Mouse (Mus musculus): ENCODE measurements at regions not wholly inside any gene's neighbourhood (a gene's known extent, or its start where the extent isn't known, plus 50 kb on each side); places are given as distances from the start of the nearest gene placed in this dataset.

GRCm38 (mm10) chr10:24984801-24985200, 57.5 kb upstream of the Arg1 start:
- DNase-seq (ENCODE audit: low read depth, low spot score), result no peak
- TF ChIP-seq E2F4 (IDR thresholded peaks at IDR 0.05; ENCODE audit: borderline replicate concordance, low read depth, low read length) (no peak), TAL1 (IDR thresholded peaks at IDR 0.05; ENCODE audit: low read length) (no peak), USF2 (IDR thresholded peaks at IDR 0.05; ENCODE audit: borderline replicate concordance in 1 of 2, insufficient read depth in 1 of 2, low read depth in 1 of 2, low read length in 2 of 2) (no peak), USF1 (IDR thresholded peaks at IDR 0.05; ENCODE audit: low read depth, low read length) (no peak), MXI1 (IDR thresholded peaks at IDR 0.05; ENCODE audit: low read depth, low read length) (no peak), ELF1 (IDR thresholded peaks at IDR 0.05; ENCODE audit: low read depth, low read length) (no peak), MAFK (IDR thresholded peaks at IDR 0.05; ENCODE audit: borderline replicate concordance, low read depth, low read length) (no peak), ZNF384 (IDR thresholded peaks at IDR 0.05; ENCODE audit: low read depth, low read length) (no peak), EP300 (IDR thresholded peaks at IDR 0.05; ENCODE audit: low read depth in 1 of 2, low read length in 2 of 2) (no peak), JUND (IDR thresholded peaks at IDR 0.05; ENCODE audit: low read depth, low read length) (no peak), BHLHE40 (IDR thresholded peaks at IDR 0.05; ENCODE audit: borderline replicate concordance, low read depth, low read length) (no peak), MYB (IDR thresholded peaks at IDR 0.05; ENCODE audit: low read depth, low read length) (no peak), UBTF (IDR thresholded peaks at IDR 0.05; ENCODE audit: borderline replicate concordance, insufficient read depth, low read depth, low read length) (no peak), MAZ (IDR thresholded peaks at IDR 0.05; ENCODE audit: low read depth, low read length) (no peak), POLR2A (IDR thresholded peaks at IDR 0.05; ENCODE audit: control insufficient read depth in 1 of 2, insufficient read depth in 1 of 2, low read depth in 1 of 2, low read length in 2 of 2, poor library complexity in 1 of 2) (no peak), HCFC1 (IDR thresholded peaks at IDR 0.05; ENCODE audit: low read depth, low read length) (no peak), MEF2A (IDR thresholded peaks at IDR 0.05; ENCODE audit: extremely low read depth, insufficient replicate concordance, low read depth, low read length, poor library complexity, severe bottlenecking) (no peak), CHD2 (IDR thresholded peaks at IDR 0.05; ENCODE audit: low read length) (no peak), SMC3 (IDR thresholded peaks at IDR 0.05; ENCODE audit: low read depth, low read length) (no peak)
- Histone ChIP-seq H3K9ac (ENCODE audit: control insufficient read depth, low read depth, low read length, poor library complexity, severe bottlenecking) (no peak overlapping the region), H3K9me3 (replicated peaks; ENCODE audit: insufficient read depth, low read length) (no peaks in the 10 kb centered on the region), H3K27me3 (ENCODE audit: control insufficient read depth in 1 of 2, insufficient read depth in 2 of 2, low read length in 2 of 2) (no peaks in the 10 kb centered on the region; a peak in 1 of 4 replicates), H3K27ac (ENCODE audit: control insufficient read depth, low read depth, low read length) (no peak overlapping the region), H3K36me3 (ENCODE audit: control insufficient read depth in 1 of 2, insufficient read depth in 2 of 2, low read length in 2 of 2) (no peaks in the 10 kb centered on the region), H3K4me3 (ENCODE audit: control insufficient read depth in 1 of 2, insufficient read depth in 1 of 2, low read depth in 2 of 2, low read length in 2 of 2) (no peak overlapping the region), H3K4me1 (ENCODE audit: control insufficient read depth in 1 of 2, insufficient read depth in 2 of 2, low read length in 2 of 2) (no peaks in the 10 kb centered on the region), H3K79me2 (ENCODE audit: control insufficient read depth, insufficient read depth, low read length, poor library complexity) (no peaks in the 10 kb centered on the region)

- Histone ChIP-seq H3K27me3 (ENCODE audit: control insufficient read depth in 1 of 2, insufficient read depth in 2 of 2, low read length in 2 of 2) (no peaks in the 10 kb centered on the region; a peak in 1 of 4 replicates), H3K9me3 (replicated peaks; ENCODE audit: insufficient read depth, low read length) (no peaks in the 10 kb centered on the region), H3K79me2 (ENCODE audit: control insufficient read depth, insufficient read depth, low read length, poor library complexity) (no peaks in the 10 kb centered on the region), H3K4me1 (ENCODE audit: control insufficient read depth in 1 of 2, insufficient read depth in 2 of 2, low read length in 2 of 2) (no peaks in the 10 kb centered on the region), H3K36me3 (ENCODE audit: control insufficient read depth in 1 of 2, insufficient read depth in 2 of 2, low read length in 2 of 2) (peaks cover 0 to 2% of the 10 kb centered on the region in 2 experiments; a peak in 1 of 4 replicates), H3K9ac (ENCODE audit: control insufficient read depth, low read depth, low read length, poor library complexity, severe bottlenecking) (no peak overlapping the region), H3K4me3 (ENCODE audit: control insufficient read depth in 1 of 2, insufficient read depth in 1 of 2, low read depth in 2 of 2, low read length in 2 of 2) (no peak overlapping the region), H3K27ac (ENCODE audit: control insufficient read depth, low read depth, low read length) (no peak overlapping the region)
- no peak for TF ChIP-seq CTCF (IDR thresholded peaks at IDR 0.05 in 2 of 3, conservative IDR thresholded peaks at IDR 0.05 in 1 of 3; ENCODE audit: control insufficient read depth in 1 of 3, insufficient read depth in 1 of 3, low read depth in 2 of 3, low read length in 3 of 3, poor library complexity in 1 of 3, severe bottlenecking in 1 of 3)
- TF ChIP-seq TCF12 (IDR thresholded peaks at IDR 0.05; ENCODE audit: low read depth, low read length), result no peak
- no peak for TF ChIP-seq BHLHE40 (IDR thresholded peaks at IDR 0.05; ENCODE audit: borderline replicate concordance, low read depth, low read length)
- no peak for TF ChIP-seq GATA1 (IDR thresholded peaks at IDR 0.05; ENCODE audit: low read depth, low read length)
- no peak for TF ChIP-seq RCOR1 (IDR thresholded peaks at IDR 0.05; ENCODE audit: low read depth, low read length)
- TF ChIP-seq ETS1 (IDR thresholded peaks at IDR 0.05; ENCODE audit: low read depth, low read length), result no peak
- TF ChIP-seq USF2 (IDR thresholded peaks at IDR 0.05; ENCODE audit: borderline replicate concordance in 1 of 2, insufficient read depth in 1 of 2, low read depth in 1 of 2, low read length in 2 of 2), result no peak
- TF ChIP-seq POLR2AphosphoS2 (IDR thresholded peaks at IDR 0.05; ENCODE audit: low read length), result no peak
- no peak for TF ChIP-seq E2F4 (IDR thresholded peaks at IDR 0.05; ENCODE audit: borderline replicate concordance, low read depth, low read length)
- TF ChIP-seq UBTF (IDR thresholded peaks at IDR 0.05; ENCODE audit: borderline replicate concordance, insufficient read depth, low read depth, low read length), result no peak
- TF ChIP-seq KAT2A (conservative IDR thresholded peaks at IDR 0.05; ENCODE audit: low read depth, low read length), result no peak
- TF ChIP-seq RAD21 (IDR thresholded peaks at IDR 0.05; ENCODE audit: low read depth, low read length), result no peak
- TF ChIP-seq GABPA (IDR thresholded peaks at IDR 0.05; ENCODE audit: low read depth, low read length), result no peak
- no peak for TF ChIP-seq ELF1 (IDR thresholded peaks at IDR 0.05; ENCODE audit: low read depth, low read length)
- DNase-seq (ENCODE audit: low read depth, low spot score), result no peak
These were observed 54.5 kb upstream of the Arg1 start for GRCm38 (mm10) chr10:24981763-24982162.
